Mouse (Mus musculus) layer of hippocampus, adult 8-10 months (tissue): ENCODE results near the gene Ap3m1. TPM values are rescaled to one million over a fixed set of nuclear protein-coding genes. Genes with fewer than 3 reads are reported as not detected.
"Not testable (repeated sequence)": the region's sequence is repeated elsewhere in the genome, so short reads cannot be mapped to it uniquely, and the experiment has no call there.

ENCODE experiments used
- DNase-seq, 2 experiments: peaks; one replicate each; pipeline ENCODE4 v3.0.0; 2022; ENCODE audit warnings: low spot score in 2 of 2
- total RNA-seq, 4 experiments: library from RNA; stranded (reverse); gene quantifications; 2 replicates each; pipeline ENCODE4 v1.2.4; 2022

Ap3m1 gene
- total RNA-seq = 10 to 100 TPM; 68.9 to 81.4 (median 74.7) TPM

- DNase-seq = peak; percentile 89 to 93
Observed at GRCm38 (mm10) chr14:21052112-21052780, at the start of gene Ap3m1, which contains the start of gene Adk. Ap3m1 (minus strand) TSS chr14:21052508. Adk (plus strand) TSS chr14:21052574.

DNA sequence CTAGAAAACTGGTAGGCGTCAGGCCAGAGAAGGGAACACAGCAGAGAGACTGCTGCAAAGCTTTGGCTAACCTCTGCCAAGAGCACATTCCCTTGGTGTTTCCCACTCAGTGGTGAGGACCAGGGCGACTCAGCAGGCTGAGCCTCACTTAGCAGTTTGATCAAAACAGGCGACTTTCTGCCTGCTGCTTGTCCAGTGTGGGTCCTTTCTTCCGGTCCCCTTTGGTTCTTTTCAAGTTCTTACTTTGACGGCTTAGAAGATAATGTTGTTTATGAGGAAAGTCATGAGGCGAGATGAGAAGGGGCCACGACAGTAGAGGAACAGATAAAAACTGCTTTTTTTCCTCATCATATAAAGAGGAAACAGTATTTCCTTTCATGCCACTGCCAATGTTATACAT is 49.3 kb upstream of the Ap3m1 start:
- DNase-seq = no peak

GRCm38 (mm10) chr14:21100876-21101275 is 48.6 kb upstream of the Ap3m1 start:
- DNase-seq = no peak

DNA sequence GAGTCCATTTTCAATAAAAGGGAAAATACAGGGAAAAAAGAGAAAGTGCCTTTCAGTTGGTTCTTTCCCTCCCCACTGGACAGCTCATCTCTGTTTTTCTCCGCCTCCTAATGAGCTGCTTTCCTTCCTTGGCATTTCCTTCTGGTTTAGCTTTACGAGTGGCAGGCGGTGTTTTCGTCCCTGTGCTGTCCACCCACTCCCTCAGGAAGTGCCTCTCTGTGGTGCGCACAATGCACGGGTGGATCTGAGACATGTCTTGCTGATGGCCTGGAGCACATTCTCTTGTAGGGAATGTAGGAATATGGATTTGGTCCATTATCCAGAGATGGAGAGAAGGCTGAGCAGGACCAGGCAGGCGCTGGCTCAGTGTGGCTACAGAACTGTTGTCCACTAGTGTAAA is 47.1 kb upstream of the Ap3m1 start:
- peak; percentile 33 to 45 for DNase-seq

DNA sequence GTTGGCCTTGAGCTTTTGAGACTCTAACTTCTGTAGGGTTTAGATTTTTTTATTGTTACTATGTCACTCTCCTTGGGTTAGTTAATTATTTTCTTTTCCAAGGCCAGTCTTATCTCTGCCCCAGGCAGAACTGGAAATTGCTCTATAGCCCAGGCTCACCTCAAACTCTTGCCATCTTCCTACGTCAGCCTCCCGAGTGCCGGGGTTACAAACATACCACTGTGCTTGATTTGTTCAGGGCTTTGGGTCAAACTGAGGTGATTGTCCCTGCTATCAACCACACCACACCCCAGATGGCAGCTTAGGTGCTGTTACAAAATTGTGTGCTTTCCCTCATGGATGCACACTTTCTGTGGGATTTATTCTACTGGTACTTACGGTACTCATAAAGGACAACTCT is 44.4 kb upstream of the Ap3m1 start:
- no peak for DNase-seq

GRCm38 (mm10) chr14:21096279-21096678 is 44.0 kb upstream of the Ap3m1 start:
- DNase-seq = no peak

- DNase-seq = not testable (repeated sequence)
Observed at GRCm38 (mm10) chr14:21094161-21094560, 41.9 kb upstream of the Ap3m1 start.

GRCm38 (mm10) chr14:21090930-21091486 is 38.7 kb upstream of the Ap3m1 start:
- DNase-seq = no peak

GRCm38 (mm10) chr14:21090400-21090799 is 38.1 kb upstream of the Ap3m1 start:
- no peak for DNase-seq

DNA sequence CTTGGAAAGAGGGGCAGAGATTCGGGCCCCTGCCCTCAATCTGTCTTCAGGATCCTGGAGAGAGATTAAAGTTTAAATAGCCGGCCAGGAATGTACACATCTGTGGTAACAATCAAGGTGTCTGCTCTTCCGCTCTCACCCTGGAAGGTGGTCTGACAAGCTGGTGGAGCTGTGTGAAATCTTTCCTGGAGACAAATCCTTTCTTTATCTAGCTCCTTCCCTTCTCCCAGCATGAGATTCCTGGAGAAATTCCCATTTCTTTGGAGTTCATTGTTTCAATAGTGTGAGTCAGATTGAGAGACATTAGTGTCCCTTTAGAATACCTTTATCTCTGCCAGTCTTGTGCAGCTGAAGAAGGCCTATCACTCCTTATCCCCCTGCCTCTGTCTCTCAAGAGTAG is 36.4 kb upstream of the Ap3m1 start:
- no peak for DNase-seq

GRCm38 (mm10) chr14:21087390-21088060 is 35.2 kb upstream of the Ap3m1 start:
- DNase-seq = no peak

DNA sequence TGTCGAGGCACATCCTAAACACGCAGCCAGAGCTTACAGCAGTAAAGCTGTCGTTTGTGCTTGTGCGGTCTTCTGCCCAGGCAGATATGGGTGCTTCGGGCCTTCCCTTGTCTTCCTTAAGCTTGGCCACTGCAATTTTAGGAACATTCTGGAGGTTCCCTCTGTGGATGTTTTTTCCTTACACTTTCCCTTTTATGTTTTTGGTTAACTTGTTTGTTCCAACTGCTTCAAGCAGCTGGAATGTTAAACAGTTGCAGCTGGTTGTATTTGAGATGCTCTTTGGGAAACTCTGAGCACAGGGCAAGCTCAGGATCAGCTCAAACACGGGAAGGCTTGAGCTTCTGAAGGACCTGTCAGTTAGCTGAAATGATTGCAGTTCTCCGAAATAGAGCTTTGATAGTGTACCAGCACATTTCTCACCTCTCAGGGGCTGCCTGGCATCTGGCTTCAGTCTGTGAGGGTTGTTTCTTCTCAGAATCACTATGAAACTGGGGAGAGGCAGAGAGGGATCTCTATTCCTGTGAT is 34.6 kb upstream of the Ap3m1 start:
- DNase-seq = no peak

DNA sequence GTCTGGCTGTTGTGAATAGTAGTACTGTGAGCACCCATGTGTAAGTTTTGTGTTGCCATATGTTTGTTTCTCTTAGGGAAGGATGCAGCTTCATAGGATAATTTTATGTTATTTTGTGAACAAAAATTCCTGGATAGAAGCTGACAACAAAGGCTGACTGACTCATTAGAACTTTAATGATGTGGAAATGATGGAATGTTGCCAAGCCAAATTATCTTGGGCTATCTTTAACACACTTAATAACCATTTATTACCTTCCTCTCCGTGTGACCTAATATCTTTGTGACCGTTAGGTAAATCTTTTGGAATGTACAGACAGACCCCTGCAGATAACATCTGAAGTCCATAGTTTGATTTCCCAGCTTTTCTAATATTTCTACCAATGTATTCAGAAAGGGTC is 33.8 kb upstream of the Ap3m1 start:
- no peak for DNase-seq

DNA sequence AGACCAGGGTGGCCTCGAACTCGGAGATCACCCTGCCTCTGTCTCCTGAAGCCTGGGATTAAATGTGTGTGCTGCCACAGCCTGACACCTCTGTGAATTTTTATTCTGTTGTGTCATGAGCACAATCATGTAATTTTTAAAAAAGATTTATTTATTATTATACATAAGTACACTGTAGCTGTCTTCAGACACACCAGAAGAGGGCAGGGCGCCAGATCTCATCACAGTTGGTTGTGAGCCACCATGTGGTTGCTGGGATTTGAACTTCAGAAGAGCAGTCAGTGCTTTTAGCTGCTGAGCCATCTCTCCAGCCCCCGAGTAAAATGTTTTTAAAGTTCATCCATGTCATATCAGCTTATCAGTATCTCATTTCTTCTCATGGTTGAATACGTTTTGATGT is 33.4 kb upstream of the Ap3m1 start:
- DNase-seq = no peak

- no peak for DNase-seq
Observed at GRCm38 (mm10) chr14:21082823-21083222, 30.5 kb upstream of the Ap3m1 start.

DNA sequence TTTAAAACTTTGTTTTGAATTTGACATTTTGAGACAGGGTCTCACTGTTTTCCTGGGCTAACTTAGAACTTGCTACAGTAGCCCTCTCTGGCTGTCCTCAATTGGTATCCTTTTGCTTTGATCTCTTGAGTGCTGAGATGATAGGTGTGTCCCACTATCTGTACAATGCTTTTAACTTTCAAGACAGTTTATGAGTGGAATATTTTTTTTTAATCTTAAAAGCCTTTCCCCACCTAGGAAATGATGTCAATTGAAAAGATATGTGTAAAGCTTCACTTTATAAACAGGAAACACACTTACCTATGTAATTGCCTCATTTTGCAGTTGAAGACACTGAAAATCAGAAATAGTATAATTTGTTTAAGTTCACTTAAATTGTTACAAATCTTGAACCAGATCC is 26.2 kb upstream of the Ap3m1 start:
- no peak for DNase-seq

DNA sequence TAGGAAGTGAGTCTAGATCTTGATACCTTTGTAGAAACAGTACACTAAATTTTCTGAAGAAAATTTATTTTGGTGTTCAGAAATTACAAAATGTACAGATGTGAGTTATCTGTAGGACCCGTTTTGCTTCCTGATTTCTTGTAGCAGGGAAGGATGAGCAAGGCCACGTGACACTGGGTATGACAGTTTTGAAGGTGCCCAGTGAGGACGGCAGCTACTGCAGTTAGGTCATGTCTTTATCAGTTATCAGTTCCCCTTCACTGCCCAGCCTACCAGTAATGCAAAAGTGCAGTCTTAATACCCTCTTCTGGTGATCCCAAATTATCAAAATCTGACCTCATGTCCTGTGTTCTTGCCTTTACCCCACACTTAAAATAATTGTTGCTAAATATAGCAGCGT is 25.6 kb upstream of the Ap3m1 start:
- no peak for DNase-seq

- DNase-seq = no peak
Observed at GRCm38 (mm10) chr14:21076501-21077194, 24.3 kb upstream of the Ap3m1 start.

GRCm38 (mm10) chr14:21075751-21076500 is 23.6 kb upstream of the Ap3m1 start:
- peak; percentile 84 to 86 for DNase-seq

DNA sequence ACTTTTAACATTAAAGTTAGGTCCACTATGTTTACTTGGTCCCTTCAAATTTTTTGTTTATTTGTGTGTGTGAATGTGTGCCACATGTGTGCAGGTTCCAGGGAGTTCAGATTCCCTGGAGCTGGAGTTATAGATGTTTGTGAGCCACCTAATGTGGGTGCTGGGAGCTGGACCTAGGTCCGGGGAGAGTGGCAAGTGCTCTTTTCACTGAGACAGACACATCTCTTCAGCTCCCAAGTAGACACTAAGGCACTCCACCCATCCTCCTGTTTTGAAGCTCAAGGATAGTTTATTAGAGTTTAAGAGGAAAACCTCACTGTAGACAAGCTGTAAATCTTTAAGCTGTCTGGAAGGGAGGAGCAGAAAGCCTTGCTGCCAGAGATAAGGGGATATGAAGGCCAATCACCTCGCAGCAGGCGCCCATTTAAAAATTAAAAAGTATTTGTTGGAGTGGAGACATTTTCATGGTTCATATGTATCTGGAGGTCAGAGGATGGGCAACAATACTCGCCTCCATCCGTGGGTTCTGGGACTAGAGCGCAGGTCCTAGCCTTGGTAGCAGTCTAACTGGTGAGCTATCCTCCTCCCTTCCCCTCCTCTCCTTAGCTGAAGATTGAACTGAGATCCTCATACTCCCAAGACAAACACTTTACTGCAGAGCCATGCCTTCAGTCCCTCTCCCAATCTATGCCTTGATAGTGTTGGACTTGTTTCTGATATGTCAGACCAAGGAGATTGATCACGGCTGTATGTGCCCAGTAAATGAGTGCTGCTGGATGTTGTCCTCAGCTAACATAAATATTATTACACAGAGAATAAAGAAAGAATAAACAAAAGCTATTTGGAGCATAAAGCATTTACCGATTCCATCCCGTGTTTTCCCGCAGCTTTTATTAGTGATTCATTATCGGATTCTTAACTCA is 22.4 kb upstream of the Ap3m1 start:
- no peak for DNase-seq
